Mouse (Mus musculus) olfactory bulb, adult 2 months (tissue): ENCODE results near the gene Myo1b.

Experiments
- CTCF ChIP-seq: fragments of 200-500 bp; IDR thresholded peaks from 2 replicates; pipeline ENCODE4 v1.5.1; 2012; ENCODE audit warnings: low read depth, mild to moderate bottlenecking, low read length, moderate library complexity; ENCODE audit not compliant: insufficient read depth
- POLR2A ChIP-seq: fragments of 200-500 bp; IDR thresholded peaks from 2 replicates; pipeline ENCODE4 v1.6.1; 2012; ENCODE audit warnings: mild to moderate bottlenecking, low read depth, low read length, moderate library complexity; ENCODE audit not compliant: insufficient read depth

DNA sequence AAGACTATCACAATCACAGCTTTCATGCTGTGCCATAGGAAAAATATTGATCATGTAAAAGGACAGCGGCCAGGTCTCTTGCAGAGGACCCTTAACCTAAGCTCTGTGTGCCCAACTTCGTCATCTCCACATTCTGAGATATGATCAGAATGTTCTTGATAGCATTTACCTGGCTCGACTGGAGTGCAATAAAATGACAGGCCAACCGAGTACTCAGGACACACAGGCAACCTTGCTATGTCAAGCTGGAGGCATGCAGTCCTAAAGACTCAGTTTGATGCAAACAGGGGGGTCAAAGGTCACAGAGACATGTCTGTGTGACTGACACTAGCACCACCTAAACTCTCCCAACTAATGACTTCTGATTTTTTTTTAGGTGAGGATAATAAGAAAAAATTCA, 58.9 kb downstream of the Myo1b start:
- TF ChIP-seq CTCF (no peak), POLR2A (no peak)
